Mouse (Mus musculus) stomach, postnatal 0 days (tissue): ENCODE measurements at regions not wholly inside any gene's neighbourhood (a gene's known extent, or its start where the extent isn't known, plus 50 kb on each side); places are given as distances from the start of the nearest gene placed in this dataset.

Source experiments
- ATAC-seq: fragments of 200-750 bp; cut with Nextera tagmentation; 2 replicates; pipeline ENCODE4 v1.8.0; 2017; ENCODE audit not compliant: low FRiP score, low TSS enrichment
- DNase-seq: peaks from one replicate; pipeline ENCODE4 v3.0.0-alpha.2; 2016; ENCODE audit warnings: low spot score
- H3K27ac ChIP-seq: fragments of 300-500 bp; sonication (generic); replicated peaks from 2 replicates; pipeline ENCODE4 v1.5.1; 2014; ENCODE audit warnings: mild to moderate bottlenecking, control low read depth
- H3K27me3 ChIP-seq: fragments of 300-500 bp; sonication (generic); 2 replicates; pipeline ENCODE4 v1.6.1; 2014; ENCODE audit warnings: low read length; ENCODE audit not compliant: control insufficient read depth, insufficient read depth
- H3K36me3 ChIP-seq: fragments of 300-500 bp; sonication (generic); 2 replicates; pipeline ENCODE4 v1.6.1; 2014; ENCODE audit warnings: low read length, mixed read lengths; ENCODE audit not compliant: control insufficient read depth, insufficient read depth
- H3K4me1 ChIP-seq: fragments of 300-500 bp; sonication (generic); replicated peaks from 2 replicates; pipeline ENCODE4 v1.6.1; 2014; ENCODE audit warnings: antibody characterized with exemption; ENCODE audit not compliant: control insufficient read depth, insufficient read depth
- H3K4me2 ChIP-seq: fragments of 300-500 bp; sonication (generic); replicated peaks from 2 replicates; pipeline ENCODE4 v1.6.1; 2014; ENCODE audit warnings: low read depth, mild to moderate bottlenecking, control low read depth, moderate library complexity
- H3K4me3 ChIP-seq: fragments of 300-500 bp; sonication (generic); 2 replicates; pipeline ENCODE4 v1.5.1; 2014; ENCODE audit warnings: low read depth, low read length, control low read depth
- H3K9ac ChIP-seq: fragments of 300-500 bp; sonication (generic); 2 replicates; pipeline ENCODE4 v1.6.1; 2014; ENCODE audit warnings: mild to moderate bottlenecking, low read length, control low read depth, mixed read lengths
- H3K9me3 ChIP-seq: fragments of 300-500 bp; sonication (generic); 2 replicates; pipeline ENCODE4 v1.6.1; 2016; ENCODE audit warnings: low read length; ENCODE audit not compliant: control insufficient read depth
- CTCF ChIP-seq: IDR thresholded peaks from 2 replicates; pipeline ENCODE4 v1.5.1; 2016; ENCODE audit warnings: antibody characterized with exemption, low read depth, mild to moderate bottlenecking, moderate library complexity
- EP300 ChIP-seq: optimal IDR thresholded peaks from 2 replicates; pipeline ENCODE3; 2016; ENCODE audit warnings: antibody characterized with exemption
- WGBS: fragments of 180-500 bp; shearing (Covaris S2); extraction: QIAGEN DNeasy Blood & Tissue Kit; methylation state at CpG from one replicate; pipeline ENCODE4 v1.1.7; 2014; 5-methylcytosine and 5-hydroxymethylcytosine counted together

- H3K4me3 ChIP-seq, result peak overlapping the region; percentile 1; the same call in 1 of the 2 replicates
- DNase-seq, result no peak
- no peak for ATAC-seq
- H3K4me1 ChIP-seq, result no peaks in the 10 kb centered on the region
- H3K36me3 ChIP-seq, result no peaks in the 10 kb centered on the region
- H3K27me3 ChIP-seq, result no peaks in the 10 kb centered on the region
- WGBS, result 48% methylated on average over 13 of the region's 13 CpGs
- H3K9ac ChIP-seq, result no peak overlapping the region
- TF ChIP-seq CTCF (no peak), EP300 (no peak)
- no peaks in the 10 kb centered on the region for H3K9me3 ChIP-seq
- no peak overlapping the region for H3K27ac ChIP-seq
- peak overlapping the region; percentile 40 for H3K4me2 ChIP-seq
These were observed 435.6 kb upstream of the Atp11b start for GRCm38 (mm10) chr3:35318348-35318747.

- ATAC-seq, result no peak
These were observed 433.0 kb upstream of the Atp11b start for GRCm38 (mm10) chr3:35320844-35321393.

GRCm38 (mm10) chr3:35321991-35322390, 431.9 kb upstream of the Atp11b start:
- H3K36me3 ChIP-seq, result no peaks in the 10 kb centered on the region
- no peak overlapping the region for H3K9ac ChIP-seq
- no peaks in the 10 kb centered on the region for H3K9me3 ChIP-seq
- H3K4me3 ChIP-seq, result no peak overlapping the region
- WGBS, result 32% methylated on average over 2 of the region's 2 CpGs
- no peak overlapping the region for H3K27ac ChIP-seq
- TF ChIP-seq EP300, result no peak
- no peak for TF ChIP-seq CTCF
- ATAC-seq (no peak), DNase-seq (no peak)
- H3K27me3 ChIP-seq, result no peaks in the 10 kb centered on the region
- H3K4me1 ChIP-seq, result no peaks in the 10 kb centered on the region
- H3K4me2 ChIP-seq, result no peak overlapping the region

More at GRCm38 (mm10) chr3:35320844-35321393, 433.0 kb upstream of the Atp11b start:
- 50% methylated on average over 7 of the region's 7 CpGs for WGBS
- no peak overlapping the region for H3K27ac ChIP-seq
- DNase-seq, result no peak
- no peaks in the 10 kb centered on the region for H3K36me3 ChIP-seq
- H3K27me3 ChIP-seq, result no peaks in the 10 kb centered on the region
- H3K9me3 ChIP-seq, result no peaks in the 10 kb centered on the region
- no peak overlapping the region for H3K4me3 ChIP-seq
- TF ChIP-seq EP300 (no peak), CTCF (no peak)
- no peak overlapping the region for H3K4me2 ChIP-seq
- H3K4me1 ChIP-seq, result no peaks in the 10 kb centered on the region
- H3K9ac ChIP-seq, result no peak overlapping the region

GRCm38 (mm10) chr3:35322899-35323298, 431.0 kb upstream of the Atp11b start:
- Histone ChIP-seq H3K27me3 (no peaks in the 10 kb centered on the region), H3K9me3 (no peaks in the 10 kb centered on the region), H3K27ac (no peak overlapping the region), H3K4me3 (no peak overlapping the region), H3K9ac (no peak overlapping the region), H3K4me2 (no peak overlapping the region), H3K36me3 (no peaks in the 10 kb centered on the region), H3K4me1 (no peaks in the 10 kb centered on the region)
- TF ChIP-seq EP300 (no peak), CTCF (no peak)
- 97% methylated on average over 4 of the region's 4 CpGs for WGBS
- DNase-seq (no peak), ATAC-seq (no peak)

- 69% methylated on average over 11 of the region's 11 CpGs for WGBS
- Histone ChIP-seq H3K36me3 (no peaks in the 10 kb centered on the region), H3K27me3 (no peaks in the 10 kb centered on the region), H3K4me1 (no peaks in the 10 kb centered on the region), H3K9me3 (no peaks in the 10 kb centered on the region), H3K9ac (no peak overlapping the region), H3K27ac (no peak overlapping the region), H3K4me2 (no peak overlapping the region), H3K4me3 (no peak overlapping the region)
- peak; percentile 66 for DNase-seq
- ATAC-seq, result no peak
- TF ChIP-seq EP300 (no peak), CTCF (peak; percentile 72)
These were observed 430.3 kb upstream of the Atp11b start for GRCm38 (mm10) chr3:35323450-35324077.

GRCm38 (mm10) chr3:35324186-35324585, 429.7 kb upstream of the Atp11b start:
- ATAC-seq, result no peak
- no peak overlapping the region for H3K9ac ChIP-seq
- no peak overlapping the region for H3K27ac ChIP-seq
- H3K9me3 ChIP-seq, result no peaks in the 10 kb centered on the region
- H3K4me3 ChIP-seq, result no peak overlapping the region
- no peaks in the 10 kb centered on the region for H3K4me1 ChIP-seq
- 57% methylated on average over 11 of the region's 11 CpGs for WGBS
- no peaks in the 10 kb centered on the region for H3K36me3 ChIP-seq
- TF ChIP-seq CTCF (no peak), EP300 (no peak)
- no peaks in the 10 kb centered on the region for H3K27me3 ChIP-seq
- no peak for DNase-seq
- H3K4me2 ChIP-seq, result no peak overlapping the region
